Mouse (Mus musculus): ENCODE measurements around the gene Ppm1k.
"Not testable (repeated sequence)": the region's sequence is repeated elsewhere in the genome, so short reads cannot be mapped to it uniquely, and the experiment has no call there.

Gene Ppm1k

GRCm38 (mm10) chr6:57535386-57535936 is at the start of gene Ppm1k:
Ppm1k (minus strand) TSS chr6:57535468.
- ATAC-seq (ENCODE audit: low TSS enrichment): peak; percentile 90

DNA sequence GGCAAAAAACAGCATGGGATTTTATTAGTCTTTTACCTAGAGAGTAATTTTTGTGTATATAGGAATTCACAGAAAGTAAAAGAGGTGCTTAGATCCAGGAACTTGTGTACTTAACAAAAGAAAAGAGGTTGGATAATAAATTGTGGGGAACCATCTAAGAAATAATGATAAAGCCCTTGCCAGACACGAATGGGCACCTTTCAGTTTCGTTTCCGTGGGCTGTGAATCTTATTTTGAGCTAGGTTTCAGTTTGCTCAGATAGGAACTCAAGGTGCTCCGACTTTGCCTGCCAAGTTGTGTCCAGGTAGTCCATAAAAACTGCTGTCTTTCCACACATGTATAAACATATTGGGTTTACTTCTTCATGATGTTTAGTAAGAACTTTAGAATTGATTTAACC is 47.1 kb upstream of the Ppm1k start:
- no peak for ATAC-seq (ENCODE audit: low TSS enrichment)

DNA sequence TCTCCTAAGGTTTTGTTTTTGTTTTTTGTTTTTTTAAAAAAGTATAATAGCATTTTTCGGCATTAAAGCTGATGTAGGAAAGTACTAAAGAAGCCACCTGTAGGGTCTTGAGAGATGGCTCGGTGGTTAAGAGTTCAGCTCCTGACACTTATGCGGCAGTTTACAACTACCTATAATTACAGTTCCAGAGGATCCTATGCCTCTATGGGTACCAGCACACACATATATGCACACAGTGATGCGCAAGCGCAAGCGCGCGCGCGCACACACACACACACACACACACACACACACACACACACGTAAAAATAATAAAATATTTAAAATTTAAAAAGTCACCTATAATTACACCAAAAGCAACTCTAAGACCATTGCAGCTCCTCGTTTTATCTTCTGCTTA is 46.3 kb upstream of the Ppm1k start:
- ATAC-seq (ENCODE audit: low TSS enrichment): no peak

- ATAC-seq (ENCODE audit: low TSS enrichment): peak; percentile 98
Measured at GRCm38 (mm10) chr6:57580881-57581548, 45.7 kb upstream of the Ppm1k start, which contains the start of gene Herc6. Herc6 (plus strand) TSS chr6:57581000.

DNA sequence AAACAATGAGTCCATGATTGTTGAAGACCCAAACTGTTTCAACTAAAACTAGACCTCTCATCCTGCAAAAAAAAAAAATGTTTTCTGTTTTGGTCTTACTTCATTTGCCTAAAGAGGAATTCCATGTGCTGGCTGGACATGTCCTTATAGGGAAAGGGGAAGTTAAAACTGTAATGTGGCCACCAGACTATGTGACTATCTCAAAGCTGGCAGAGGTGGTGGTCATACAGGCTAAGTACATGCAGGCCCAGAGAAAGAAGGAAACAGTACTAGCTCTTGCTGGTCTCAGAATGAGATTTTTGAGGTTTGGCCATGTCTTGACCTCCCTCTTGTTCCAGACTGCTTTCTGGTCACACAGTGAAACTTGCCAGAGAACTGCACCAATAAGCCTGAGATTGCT is 36.3 kb upstream of the Ppm1k start:
- no peak for ATAC-seq (ENCODE audit: low TSS enrichment)

DNA sequence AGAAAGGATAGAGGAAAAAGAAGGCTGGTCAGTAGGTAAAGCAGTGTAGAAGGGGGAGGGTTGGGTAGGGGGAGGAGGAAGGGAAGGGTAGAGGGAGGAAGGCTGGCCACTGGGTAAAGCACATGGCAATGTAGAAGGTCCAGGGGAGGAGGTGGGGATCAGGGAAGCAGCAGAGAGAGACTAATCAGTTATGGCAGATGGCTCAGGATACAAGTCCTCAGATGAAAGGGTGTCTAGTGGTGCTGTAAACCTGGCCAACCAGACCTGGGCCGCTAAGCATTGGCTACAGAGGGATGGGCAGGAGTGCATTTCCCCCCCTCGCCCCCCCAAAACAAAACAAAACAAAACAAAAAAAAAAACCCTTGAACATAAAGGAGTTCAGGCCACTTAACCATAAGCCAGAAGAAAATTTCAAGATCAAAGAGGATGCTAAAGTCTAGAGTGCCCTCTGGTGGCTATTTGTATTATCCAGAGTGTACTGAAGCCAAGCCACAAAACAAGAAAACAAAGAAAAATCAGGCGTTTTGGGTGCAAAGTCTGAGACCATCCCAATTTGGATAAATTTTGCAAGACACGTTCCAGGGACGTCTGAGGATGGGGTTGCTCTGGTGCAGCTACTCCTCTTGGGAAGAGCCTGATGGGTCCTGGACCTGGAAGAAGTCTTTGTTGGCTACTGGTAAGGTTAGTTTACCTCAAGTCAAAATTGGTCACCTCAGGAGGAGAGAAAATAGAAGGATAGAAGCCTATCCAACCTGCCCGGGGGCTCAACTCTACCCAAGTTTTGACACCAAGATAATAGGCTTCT is 35.1 kb upstream of the Ppm1k start:
- ATAC-seq (ENCODE audit: low TSS enrichment): peak; percentile 91

- no peak for ATAC-seq (ENCODE audit: low TSS enrichment)
Measured at GRCm38 (mm10) chr6:57567630-57568029, 32.4 kb upstream of the Ppm1k start.

GRCm38 (mm10) chr6:57565452-57565851 is 30.2 kb upstream of the Ppm1k start:
- ATAC-seq (ENCODE audit: low TSS enrichment): no peak

GRCm38 (mm10) chr6:57563454-57563853 is 28.2 kb upstream of the Ppm1k start:
- no peak for ATAC-seq (ENCODE audit: low TSS enrichment)

DNA sequence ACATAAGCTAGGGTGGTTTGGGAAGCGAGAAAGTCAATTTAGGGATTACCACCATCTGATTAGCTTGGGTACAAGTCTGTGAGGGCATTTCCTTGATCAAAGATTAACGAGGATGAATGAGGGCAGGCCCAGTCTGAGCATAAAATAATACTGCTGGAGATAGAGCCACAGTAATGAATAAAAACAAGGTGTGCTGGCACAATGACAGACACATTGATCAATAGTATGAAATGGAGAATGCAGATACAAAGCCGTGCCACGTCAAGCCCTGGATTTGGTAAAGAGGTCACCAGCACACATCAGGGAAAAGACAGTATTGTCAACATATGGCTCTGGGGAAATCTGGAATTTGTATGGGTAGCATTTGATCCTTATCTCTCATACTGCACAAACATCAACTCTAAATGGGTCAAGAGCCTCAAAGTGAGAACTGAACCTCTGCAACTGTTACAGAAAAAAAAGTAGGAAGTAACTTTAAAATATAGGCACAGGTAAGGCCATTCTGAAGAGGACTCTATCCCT is 22.6 kb upstream of the Ppm1k start:
- no peak for ATAC-seq (ENCODE audit: low TSS enrichment)

GRCm38 (mm10) chr6:57551211-57551796 is 16.0 kb upstream of the Ppm1k start:
- ATAC-seq (ENCODE audit: low TSS enrichment): no peak

DNA sequence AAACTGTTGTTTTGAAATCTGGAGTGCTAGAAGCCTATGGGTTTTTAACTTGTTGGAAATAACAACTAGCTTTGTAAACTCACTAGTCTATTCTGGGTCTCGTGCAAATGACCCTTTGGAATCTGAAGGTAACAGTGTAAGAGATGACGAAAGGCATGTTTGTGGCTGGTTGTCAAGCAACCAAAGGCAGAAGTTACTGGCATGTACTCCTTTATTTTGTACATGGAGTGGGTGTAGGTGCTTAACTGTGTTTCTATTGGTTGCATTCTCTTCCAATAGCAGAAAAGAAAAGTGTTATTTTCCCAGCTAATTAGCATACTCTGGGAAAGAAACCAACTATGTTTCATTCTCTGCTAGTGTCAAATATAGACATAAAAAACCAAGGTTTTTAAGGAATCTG is 9.6 kb upstream of the Ppm1k start:
- ATAC-seq (ENCODE audit: low TSS enrichment): peak; percentile 92

DNA sequence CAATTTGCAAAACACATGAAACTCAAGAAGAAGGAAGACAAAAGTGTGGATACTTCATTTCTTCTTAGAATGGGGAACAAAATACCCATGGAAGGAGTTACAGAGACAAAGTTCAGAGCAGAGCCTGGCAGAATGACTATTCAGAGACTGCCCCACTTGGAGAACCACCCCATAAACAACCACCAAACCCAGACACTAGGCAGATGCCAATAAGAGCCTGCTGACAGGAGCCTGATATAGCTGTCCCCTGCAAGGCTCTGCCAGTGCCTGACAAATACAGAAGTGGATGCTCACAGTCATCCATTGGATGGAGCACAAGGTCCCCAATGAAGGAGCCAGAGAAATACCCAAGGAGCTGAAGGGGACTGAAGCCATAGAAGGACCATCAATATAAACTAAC is 8.3 kb upstream of the Ppm1k start:
- ATAC-seq (ENCODE audit: low TSS enrichment): not testable (repeated sequence)

DNA sequence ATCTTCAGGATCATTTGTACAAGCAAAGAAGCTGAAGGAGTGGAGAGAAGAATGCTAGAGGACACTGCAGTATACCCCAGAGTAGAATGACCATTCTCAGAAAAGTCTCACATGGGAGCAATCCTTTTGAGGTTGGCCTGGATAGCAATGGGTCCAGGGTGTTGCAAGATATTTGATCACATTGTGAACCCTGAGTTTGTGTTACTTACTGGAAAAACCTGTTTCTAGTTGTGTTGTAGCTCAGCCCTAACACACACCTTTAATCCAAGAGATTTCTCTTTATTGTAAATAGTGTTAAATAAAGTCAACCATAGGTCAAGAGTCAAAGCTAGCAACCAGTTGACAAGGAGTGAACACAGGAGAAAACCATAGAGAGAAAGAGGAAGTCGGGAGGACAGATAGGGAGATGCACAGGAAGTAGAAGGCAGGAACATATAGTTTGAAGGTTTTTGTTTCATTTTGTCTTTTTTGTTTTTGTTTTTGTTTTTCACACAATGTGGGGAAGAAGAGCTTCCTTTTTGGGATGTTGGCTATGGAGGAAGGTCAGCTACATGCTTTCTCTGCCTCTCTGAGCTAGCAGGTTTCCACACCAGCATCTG is 6.6 kb upstream of the Ppm1k start:
- ATAC-seq (ENCODE audit: low TSS enrichment): no peak

DNA sequence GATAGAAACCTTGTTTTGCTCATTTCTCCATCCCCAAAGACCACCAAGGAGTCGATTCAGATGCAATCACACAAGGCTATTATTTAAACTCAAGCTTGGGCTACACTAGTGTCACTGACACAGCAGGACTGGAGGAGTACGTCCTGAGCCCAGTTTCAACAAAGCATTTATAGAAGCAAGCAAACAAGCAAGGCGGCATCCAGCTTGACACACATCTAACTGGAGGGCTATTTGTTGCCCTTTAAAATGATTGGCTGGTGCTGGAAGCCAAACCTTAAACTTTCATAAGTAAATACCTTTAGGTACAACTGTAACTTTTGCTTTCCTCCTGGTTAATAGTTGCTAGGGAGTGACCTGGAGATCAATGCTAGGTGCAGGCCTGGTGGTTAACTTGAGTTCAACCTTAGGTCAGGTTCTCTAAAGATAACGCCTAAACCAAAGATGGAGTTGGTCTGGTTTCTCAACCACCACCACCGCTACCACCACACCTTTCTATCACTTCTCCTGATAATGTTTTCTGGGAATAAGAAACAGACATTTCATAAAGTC is 5.8 kb upstream of the Ppm1k start:
- no peak for ATAC-seq (ENCODE audit: low TSS enrichment)

GRCm38 (mm10) chr6:57537887-57538286 is 2.6 kb upstream of the Ppm1k start:
- no peak for ATAC-seq (ENCODE audit: low TSS enrichment)

- no peak for ATAC-seq (ENCODE audit: low TSS enrichment)
Measured at GRCm38 (mm10) chr6:57535971-57536669, 852 bp upstream of the Ppm1k start.

GRCm38 (mm10) chr6:57534611-57535286 is 519 bp downstream of the Ppm1k start:
- peak; percentile 33 for ATAC-seq (ENCODE audit: low TSS enrichment)

- ATAC-seq (ENCODE audit: low TSS enrichment): 0 out of 2 replicates have a peak, but pooled peaks have one; percentile 6
Measured at GRCm38 (mm10) chr6:57534231-57534610, 1.0 kb downstream of the Ppm1k start.

DNA sequence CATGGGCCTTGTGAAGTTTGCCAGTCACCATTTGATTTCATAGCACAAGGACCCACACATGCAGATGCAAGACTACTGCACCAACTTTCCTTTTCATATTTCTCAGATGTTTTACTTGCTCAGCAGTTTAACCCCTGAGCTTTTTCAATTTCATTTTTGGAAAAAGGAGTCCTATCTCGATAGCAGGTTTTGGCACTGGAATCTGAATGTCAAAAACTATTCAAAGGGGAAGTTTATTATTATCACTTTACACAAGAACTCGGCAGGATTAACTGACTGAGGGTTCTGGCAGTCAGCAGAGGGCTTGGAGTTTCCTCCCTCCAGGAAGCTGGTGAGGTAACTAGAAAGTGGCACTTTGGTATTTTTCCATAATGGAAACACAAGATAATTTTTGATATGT is 1.9 kb downstream of the Ppm1k start:
- ATAC-seq (ENCODE audit: low TSS enrichment): no peak

Measured in frontal cortex, adult (tissue).